Mouse (Mus musculus): Measurements from ENCODE around the gene Dstyk. TPM values are rescaled to one million over a fixed set of nuclear protein-coding genes. Genes with fewer than 3 reads are reported as not detected.
A peak's percentile ranks its signal among the peaks of the same experiment; 100 is the strongest.
"Not testable (repeated sequence)": the region's sequence is repeated elsewhere in the genome, so short reads cannot be mapped to it uniquely, and the experiment has no call there.

Gene Dstyk
- total RNA-seq, 1 experiment from 2014 or later: 29.6 TPM

- peak in 1 of 2 experiments; percentile 44; a peak in 1 of 4 replicates for ATAC-seq (replicated peaks in 1 of 2; ENCODE audit: insufficient read depth in 1 of 2, low FRiP score in 2 of 2, low TSS enrichment in 1 of 2, low read depth in 1 of 2, poor library complexity in 2 of 2, severe bottlenecking in 2 of 2)
Observed at GRCm38 (mm10) chr1:132422912-132423696, 5.7 kb downstream of the Dstyk start.

GRCm38 (mm10) chr1:132425600-132425999 lies 8.2 kb downstream of the Dstyk start:
- no peak for ATAC-seq (replicated peaks in 1 of 2; ENCODE audit: insufficient read depth in 1 of 2, low FRiP score in 2 of 2, low TSS enrichment in 1 of 2, low read depth in 1 of 2, poor library complexity in 2 of 2, severe bottlenecking in 2 of 2)

- ATAC-seq (replicated peaks in 1 of 2; ENCODE audit: insufficient read depth in 1 of 2, low FRiP score in 2 of 2, low TSS enrichment in 1 of 2, low read depth in 1 of 2, poor library complexity in 2 of 2, severe bottlenecking in 2 of 2): no peak
Observed at GRCm38 (mm10) chr1:132430818-132431217, 13.5 kb downstream of the Dstyk start.

GRCm38 (mm10) chr1:132431716-132432115 lies 14.4 kb downstream of the Dstyk start:
- no peak for ATAC-seq (replicated peaks in 1 of 2; ENCODE audit: insufficient read depth in 1 of 2, low FRiP score in 2 of 2, low TSS enrichment in 1 of 2, low read depth in 1 of 2, poor library complexity in 2 of 2, severe bottlenecking in 2 of 2)

GRCm38 (mm10) chr1:132433349-132433748 lies 16.0 kb downstream of the Dstyk start:
- no peak for ATAC-seq (replicated peaks in 1 of 2; ENCODE audit: insufficient read depth in 1 of 2, low FRiP score in 2 of 2, low TSS enrichment in 1 of 2, low read depth in 1 of 2, poor library complexity in 2 of 2, severe bottlenecking in 2 of 2)

GRCm38 (mm10) chr1:132434032-132434431 lies 16.7 kb downstream of the Dstyk start:
- ATAC-seq (replicated peaks in 1 of 2; ENCODE audit: insufficient read depth in 1 of 2, low FRiP score in 2 of 2, low TSS enrichment in 1 of 2, low read depth in 1 of 2, poor library complexity in 2 of 2, severe bottlenecking in 2 of 2): no peak

- ATAC-seq (replicated peaks in 1 of 2; ENCODE audit: insufficient read depth in 1 of 2, low FRiP score in 2 of 2, low TSS enrichment in 1 of 2, low read depth in 1 of 2, poor library complexity in 2 of 2, severe bottlenecking in 2 of 2): no peak
Observed at GRCm38 (mm10) chr1:132436320-132436958, 19.1 kb downstream of the Dstyk start.

- no peak for ATAC-seq (replicated peaks in 1 of 2; ENCODE audit: insufficient read depth in 1 of 2, low FRiP score in 2 of 2, low TSS enrichment in 1 of 2, low read depth in 1 of 2, poor library complexity in 2 of 2, severe bottlenecking in 2 of 2)
Observed at GRCm38 (mm10) chr1:132436960-132437359, 19.6 kb downstream of the Dstyk start.

- ATAC-seq (replicated peaks in 1 of 2; ENCODE audit: insufficient read depth in 1 of 2, low FRiP score in 2 of 2, low TSS enrichment in 1 of 2, low read depth in 1 of 2, poor library complexity in 2 of 2, severe bottlenecking in 2 of 2): peak; percentile 48 to 73; a peak in 2 of 4 replicates
Observed at GRCm38 (mm10) chr1:132437389-132437788, 20.0 kb downstream of the Dstyk start.

- ATAC-seq (replicated peaks in 1 of 2; ENCODE audit: insufficient read depth in 1 of 2, low FRiP score in 2 of 2, low TSS enrichment in 1 of 2, low read depth in 1 of 2, poor library complexity in 2 of 2, severe bottlenecking in 2 of 2): no peak
Observed at GRCm38 (mm10) chr1:132440896-132441435, 23.6 kb downstream of the Dstyk start.

GRCm38 (mm10) chr1:132449742-132450141 lies 32.4 kb downstream of the Dstyk start:
- no peak for ATAC-seq (replicated peaks in 1 of 2; ENCODE audit: insufficient read depth in 1 of 2, low FRiP score in 2 of 2, low TSS enrichment in 1 of 2, low read depth in 1 of 2, poor library complexity in 2 of 2, severe bottlenecking in 2 of 2)

- ATAC-seq (replicated peaks in 1 of 2; ENCODE audit: insufficient read depth in 1 of 2, low FRiP score in 2 of 2, low TSS enrichment in 1 of 2, low read depth in 1 of 2, poor library complexity in 2 of 2, severe bottlenecking in 2 of 2): no peak
Observed at GRCm38 (mm10) chr1:132464651-132465050, 47.3 kb downstream of the Dstyk start.

GRCm38 (mm10) chr1:132468926-132469325 lies 51.6 kb downstream of the Dstyk start:
- no peak for ATAC-seq (replicated peaks in 1 of 2; ENCODE audit: insufficient read depth in 1 of 2, low FRiP score in 2 of 2, low TSS enrichment in 1 of 2, low read depth in 1 of 2, poor library complexity in 2 of 2, severe bottlenecking in 2 of 2)

GRCm38 (mm10) chr1:132469519-132469918 lies 52.2 kb downstream of the Dstyk start:
- no peak for ATAC-seq (replicated peaks in 1 of 2; ENCODE audit: insufficient read depth in 1 of 2, low FRiP score in 2 of 2, low TSS enrichment in 1 of 2, low read depth in 1 of 2, poor library complexity in 2 of 2, severe bottlenecking in 2 of 2)

GRCm38 (mm10) chr1:132470031-132470430 lies 52.7 kb downstream of the Dstyk start:
- ATAC-seq (replicated peaks in 1 of 2; ENCODE audit: insufficient read depth in 1 of 2, low FRiP score in 2 of 2, low TSS enrichment in 1 of 2, low read depth in 1 of 2, poor library complexity in 2 of 2, severe bottlenecking in 2 of 2): not testable (repeated sequence)

GRCm38 (mm10) chr1:132471032-132471431 lies 53.7 kb downstream of the Dstyk start:
- ATAC-seq (replicated peaks in 1 of 2; ENCODE audit: insufficient read depth in 1 of 2, low FRiP score in 2 of 2, low TSS enrichment in 1 of 2, low read depth in 1 of 2, poor library complexity in 2 of 2, severe bottlenecking in 2 of 2): no peak

GRCm38 (mm10) chr1:132471499-132471898 lies 54.1 kb downstream of the Dstyk start:
- no peak for ATAC-seq (replicated peaks in 1 of 2; ENCODE audit: insufficient read depth in 1 of 2, low FRiP score in 2 of 2, low TSS enrichment in 1 of 2, low read depth in 1 of 2, poor library complexity in 2 of 2, severe bottlenecking in 2 of 2)

GRCm38 (mm10) chr1:132472537-132472936 lies 55.2 kb downstream of the Dstyk start:
- no peak for ATAC-seq (replicated peaks in 1 of 2; ENCODE audit: insufficient read depth in 1 of 2, low FRiP score in 2 of 2, low TSS enrichment in 1 of 2, low read depth in 1 of 2, poor library complexity in 2 of 2, severe bottlenecking in 2 of 2)
